Mouse (Mus musculus) heart, adult 2 months (tissue): ENCODE data around the gene Kcnk10. TPM values are rescaled to one million over a fixed set of nuclear protein-coding genes. Genes with fewer than 3 reads are reported as not detected.

ENCODE experiments used
- DNase-seq, 2 experiments: peaks; one replicate each; pipeline ENCODE4 v3.0.0; 2021
- H3K27ac ChIP-seq: fragments of 200-600 bp; 2 replicates; pipeline ENCODE4 v1.8.1; 2022
- H3K27me3 ChIP-seq: fragments of 200-500 bp; 2 replicates; pipeline ENCODE4 v1.6.1; 2012; ENCODE audit warnings: mild to moderate bottlenecking, low read length, inconsistent platforms, mixed read lengths; ENCODE audit not compliant: control insufficient read depth, insufficient read depth
- H3K36me3 ChIP-seq: fragments of 200-500 bp; 2 replicates; pipeline ENCODE4 v1.6.1; 2012; ENCODE audit warnings: low read length, inconsistent platforms; ENCODE audit not compliant: control insufficient read depth, insufficient read depth
- H3K4me1 ChIP-seq: fragments of 200-500 bp; 2 replicates; pipeline ENCODE4 v1.6.1; 2011; ENCODE audit warnings: low read length; ENCODE audit not compliant: control insufficient read depth, insufficient read depth
- H3K4me3 ChIP-seq: fragments of 200-600 bp; 2 replicates; pipeline ENCODE4 v1.8.1; 2022
- H3K79me2 ChIP-seq: fragments of 200-500 bp; replicated peaks from 2 replicates; pipeline ENCODE4 v1.6.1; 2012; ENCODE audit warnings: mild to moderate bottlenecking, inconsistent platforms, low read length, moderate library complexity, mixed read lengths; ENCODE audit not compliant: control insufficient read depth, insufficient read depth
- H3K9ac ChIP-seq: fragments of 200-500 bp; 2 replicates; pipeline ENCODE4 v1.6.1; 2012; ENCODE audit warnings: low read depth, mild to moderate bottlenecking, control low read depth, inconsistent platforms, low read length, mixed read lengths
- CTCF ChIP-seq: fragments of 200-600 bp; IDR thresholded peaks from 2 replicates; pipeline ENCODE4 v1.8.1; 2022; ENCODE audit warnings: antibody characterized with exemption, mild to moderate bottlenecking, moderate library complexity
- EP300 ChIP-seq: fragments of 200-500 bp; IDR thresholded peaks from 2 replicates; pipeline ENCODE4 v1.6.1; 2011; ENCODE audit warnings: low read depth, low read length, control low read depth; ENCODE audit not compliant: insufficient read depth
- POLR2A ChIP-seq: fragments of 200-500 bp; IDR thresholded peaks from 2 replicates; pipeline ENCODE4 v1.6.1; 2011; ENCODE audit warnings: mild to moderate bottlenecking, low read depth, low read length, control low read depth; ENCODE audit not compliant: insufficient read depth
- WGBS: fragments of 180-500 bp; shearing (Covaris S2); methylation state at CpG from one replicate; pipeline ENCODE4 v1.1.7; 2018; 5-methylcytosine and 5-hydroxymethylcytosine counted together
- intact Hi-C: fragments of 180-260 bp; cut with DNase I; formaldehyde crosslinking; loops from one replicate; pipeline ENCODE4 v1.15.1; 2025
- polyA plus RNA-seq: library from polyadenylated mRNA; depleted of rRNA; stranded (reverse); fragments of >200 nt; gene quantifications from 2 replicates; pipeline ENCODE4 v1.2.3, GENCODE M21; 2012
- total RNA-seq, 2 experiments: library from RNA; stranded (reverse); gene quantifications; 2 replicates each; pipeline ENCODE4 v1.2.3; 2021

Kcnk10 gene
- total and polyA plus RNA-seq, 3 experiments, result 0.16 TPM; not detected in 2

- H3K27ac ChIP-seq, result no peak overlapping the region
Observed at GRCm38 (mm10) chr12:98477673-98478461, 100.2 kb downstream of the Kcnk10 start.

GRCm38 (mm10) chr12:98471232-98471631, 106.9 kb downstream of the Kcnk10 start:
- no peaks in the 10 kb centered on the region for H3K36me3 ChIP-seq
- H3K4me3 ChIP-seq, result no peak overlapping the region
- H3K9ac ChIP-seq, result no peak overlapping the region
- 69% methylated on average over 5 of the region's 5 CpGs for WGBS
- no peak overlapping the region for H3K27ac ChIP-seq
- no peak for DNase-seq
- no peaks in the 10 kb centered on the region for H3K27me3 ChIP-seq
- no peaks in the 10 kb centered on the region for H3K4me1 ChIP-seq
- no peak for TF ChIP-seq CTCF
- TF ChIP-seq POLR2A, result no peak
- intact Hi-C loops, result no loop called here
- no peaks in the 10 kb centered on the region for H3K79me2 ChIP-seq

More at GRCm38 (mm10) chr12:98477673-98478461, 100.2 kb downstream of the Kcnk10 start:
- H3K27me3 ChIP-seq, result no peaks in the 10 kb centered on the region
- H3K4me3 ChIP-seq, result no peak overlapping the region
- DNase-seq, result no peak
- WGBS, result 72% methylated on average over 8 of the region's 8 CpGs
- no peaks in the 10 kb centered on the region for H3K36me3 ChIP-seq
- H3K9ac ChIP-seq, result no peak overlapping the region
- no peaks in the 10 kb centered on the region for H3K79me2 ChIP-seq
- TF ChIP-seq CTCF (no peak), EP300 (no peak)
- H3K4me1 ChIP-seq, result no peaks in the 10 kb centered on the region
- intact Hi-C loops, result no loop called here

- DNase-seq, result no peak
- intact Hi-C loops, result no loop called here
- no peaks in the 10 kb centered on the region for H3K36me3 ChIP-seq
- TF ChIP-seq POLR2A (no peak), EP300 (no peak), CTCF (no peak)
- no peaks in the 10 kb centered on the region for H3K27me3 ChIP-seq
- no peak overlapping the region for H3K27ac ChIP-seq
- H3K4me1 ChIP-seq, result no peaks in the 10 kb centered on the region
- H3K9ac ChIP-seq, result no peak overlapping the region
- H3K79me2 ChIP-seq, result no peaks in the 10 kb centered on the region
- H3K4me3 ChIP-seq, result no peak overlapping the region
- 60% methylated on average over 3 of the region's 3 CpGs for WGBS
Observed at GRCm38 (mm10) chr12:98470097-98470496, 108.0 kb downstream of the Kcnk10 start.

- H3K36me3 ChIP-seq, result no peaks in the 10 kb centered on the region
- no peak overlapping the region for H3K27ac ChIP-seq
- H3K27me3 ChIP-seq, result no peaks in the 10 kb centered on the region
- H3K4me1 ChIP-seq, result no peaks in the 10 kb centered on the region
- 90% methylated on average over 4 of the region's 4 CpGs for WGBS
- intact Hi-C loops, result no loop called here
- no peak for DNase-seq
- H3K79me2 ChIP-seq, result no peaks in the 10 kb centered on the region
- TF ChIP-seq CTCF (no peak), EP300 (no peak), POLR2A (no peak)
- no peak overlapping the region for H3K4me3 ChIP-seq
- H3K9ac ChIP-seq, result no peak overlapping the region
Observed at GRCm38 (mm10) chr12:98467793-98468192, 110.3 kb downstream of the Kcnk10 start.

- 47% methylated on average over 3 of the region's 3 CpGs for WGBS
- no peaks in the 10 kb centered on the region for H3K36me3 ChIP-seq
- TF ChIP-seq CTCF (peak; percentile 52), EP300 (no peak), POLR2A (no peak)
- no peak for DNase-seq
- no peak overlapping the region for H3K4me3 ChIP-seq
- no peaks in the 10 kb centered on the region for H3K27me3 ChIP-seq
- no peak overlapping the region for H3K27ac ChIP-seq
- no peaks in the 10 kb centered on the region for H3K79me2 ChIP-seq
- H3K4me1 ChIP-seq, result no peaks in the 10 kb centered on the region
- H3K9ac ChIP-seq, result no peak overlapping the region
- intact Hi-C loops, result no loop called here
Observed at GRCm38 (mm10) chr12:98459889-98460288, 118.2 kb downstream of the Kcnk10 start.

- TF ChIP-seq EP300, result no peak
- no peak for TF ChIP-seq CTCF
- TF ChIP-seq POLR2A, result no peak
- Histone ChIP-seq H3K36me3 (no peaks in the 10 kb centered on the region), H3K79me2 (no peaks in the 10 kb centered on the region), H3K27ac (no peak overlapping the region), H3K4me3 (no peak overlapping the region), H3K9ac (no peak overlapping the region), H3K4me1 (no peaks in the 10 kb centered on the region), H3K27me3 (no peaks in the 10 kb centered on the region)
- intact Hi-C loops, result no loop called here
- WGBS, result 89% methylated on average over 4 of the region's 4 CpGs
- DNase-seq, result no peak
Observed at GRCm38 (mm10) chr12:98458944-98459343, 119.2 kb downstream of the Kcnk10 start.
